Mouse (Mus musculus): ENCODE measurements around the gene Clasrp.

Clasrp gene

DNA sequence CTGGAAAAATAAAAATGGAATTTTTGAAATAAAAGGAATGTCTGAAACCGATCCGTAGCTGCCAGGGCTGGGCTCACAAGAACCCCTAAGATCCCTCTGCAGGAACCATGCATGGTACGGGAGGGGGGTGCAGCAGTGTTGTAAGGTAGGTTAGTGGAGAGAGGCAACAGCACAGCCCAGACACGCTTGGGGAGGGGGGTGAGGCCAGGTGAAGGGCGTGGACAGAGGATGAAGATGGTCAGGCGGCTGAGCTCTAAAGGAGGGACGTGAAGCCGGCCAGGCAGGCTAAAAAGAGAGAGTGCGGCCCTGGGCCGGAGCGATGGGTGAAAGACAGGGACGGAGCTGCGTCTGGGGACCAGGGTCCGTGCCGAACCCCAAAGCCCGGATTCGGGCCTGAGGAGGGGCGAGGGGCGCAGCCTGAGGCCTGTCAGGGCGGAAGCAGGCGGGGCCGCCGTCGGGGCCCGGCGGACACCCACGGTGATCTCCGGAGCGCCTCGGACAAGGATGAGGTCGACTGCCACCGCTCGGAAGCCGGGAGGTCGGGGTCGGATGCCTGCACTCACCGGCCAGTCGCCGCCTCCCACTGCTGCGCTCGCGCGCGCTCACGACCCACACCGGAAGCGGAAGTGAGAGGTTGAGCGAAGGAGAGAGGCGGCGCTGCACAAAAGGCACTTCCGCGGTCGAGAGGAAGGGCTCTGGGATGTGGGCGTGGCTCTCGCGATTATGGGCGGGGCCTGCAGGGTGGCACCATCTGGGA, at the start of gene Clasrp:
TSS of gene Clasrp (minus strand) at position 638 of the 757 bp plus-strand sequence.
- peak; percentile 98 for DNase-seq

GRCm38 (mm10) chr7:19652614-19653013, 48.3 kb upstream of the Clasrp start:
- no peak for DNase-seq

- peak; percentile 35 to 70 for DNase-seq
Measured at GRCm38 (mm10) chr7:19651063-19651786, 46.9 kb upstream of the Clasrp start.

DNA sequence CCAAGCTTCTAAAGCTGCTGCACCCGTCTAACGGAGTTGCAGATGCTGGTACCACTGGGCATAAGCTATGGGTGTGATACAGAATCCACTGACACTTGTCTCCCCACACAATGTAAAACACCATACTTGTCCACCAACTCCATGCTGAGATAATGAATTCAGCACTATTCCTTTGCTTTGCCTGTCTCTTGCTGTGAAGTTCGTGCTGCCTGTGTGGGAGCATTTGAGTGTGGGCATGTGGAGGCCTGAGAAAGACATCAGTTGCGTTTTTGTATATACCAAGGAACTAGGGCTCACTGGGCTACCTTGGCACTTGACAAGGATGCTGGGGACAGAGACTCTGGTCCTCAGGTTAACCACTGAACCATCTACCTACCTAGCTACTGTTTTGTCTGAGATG, 36.9 kb upstream of the Clasrp start:
- no peak for DNase-seq

GRCm38 (mm10) chr7:19635074-19635827, 31.0 kb upstream of the Clasrp start:
- DNase-seq, result no peak

DNA sequence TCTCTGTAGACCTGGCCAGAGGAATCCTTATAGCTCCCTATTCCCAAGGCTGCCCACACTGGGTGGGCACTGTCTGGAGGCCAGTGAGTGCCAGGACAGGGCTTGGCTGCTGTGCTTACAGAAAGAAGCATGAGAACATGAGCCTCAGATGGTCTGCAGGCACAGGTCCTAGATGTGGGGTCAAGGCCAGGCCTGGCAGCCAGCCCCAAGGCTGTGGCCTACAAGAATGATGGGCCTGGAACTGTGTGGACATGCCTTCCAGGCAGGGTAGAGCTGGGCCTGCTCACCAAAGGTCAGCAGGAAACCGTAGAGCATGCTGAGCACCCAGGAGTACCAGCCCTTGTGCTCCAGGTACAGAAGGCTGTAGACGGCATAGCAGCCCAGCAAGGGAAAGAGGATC, 30.3 kb upstream of the Clasrp start:
- no peak for DNase-seq

GRCm38 (mm10) chr7:19633855-19634254, 29.6 kb upstream of the Clasrp start:
- DNase-seq, result no peak

- DNase-seq, result no peak
Measured at GRCm38 (mm10) chr7:19633197-19633596, 28.9 kb upstream of the Clasrp start.

DNA sequence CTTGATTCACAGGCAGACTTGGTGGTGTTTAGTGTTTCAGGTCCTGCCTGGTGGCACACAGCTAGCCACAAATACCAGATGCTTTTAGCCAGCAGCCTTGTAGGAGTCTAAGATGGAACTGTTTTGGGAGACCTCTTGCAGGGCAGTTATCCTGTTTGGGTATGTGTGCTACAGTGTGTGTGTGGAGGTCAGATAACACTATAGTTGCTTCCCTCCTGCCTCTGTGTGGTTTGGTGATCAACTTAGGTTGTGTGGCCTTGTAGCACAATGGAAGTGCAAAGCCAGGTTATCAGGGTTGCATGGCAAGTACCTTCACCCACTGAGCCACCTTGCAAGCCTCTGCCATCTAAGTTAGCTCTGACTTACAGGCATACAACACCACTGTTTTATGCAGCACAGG, 28.4 kb upstream of the Clasrp start:
- DNase-seq, result no peak

DNA sequence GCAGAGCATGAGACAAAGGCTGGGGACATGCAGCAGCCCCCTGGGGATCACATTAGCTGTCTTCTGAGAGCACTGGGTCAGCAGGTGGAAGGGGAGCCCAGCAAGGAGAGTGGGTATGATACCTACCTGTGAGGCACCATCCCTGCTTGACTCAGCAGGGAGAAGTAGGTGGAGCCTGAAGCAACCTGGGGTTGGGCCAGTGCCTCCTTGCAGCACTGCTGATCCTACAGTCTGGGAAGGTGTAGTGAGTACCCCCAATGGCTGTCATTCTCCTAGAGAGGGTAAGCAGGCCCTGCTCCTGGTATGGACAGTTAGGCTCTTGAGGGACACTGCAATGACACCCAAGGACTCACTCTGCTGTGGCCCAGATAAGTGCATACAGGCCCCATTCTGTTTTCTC, 28.0 kb upstream of the Clasrp start:
- no peak for DNase-seq

DNA sequence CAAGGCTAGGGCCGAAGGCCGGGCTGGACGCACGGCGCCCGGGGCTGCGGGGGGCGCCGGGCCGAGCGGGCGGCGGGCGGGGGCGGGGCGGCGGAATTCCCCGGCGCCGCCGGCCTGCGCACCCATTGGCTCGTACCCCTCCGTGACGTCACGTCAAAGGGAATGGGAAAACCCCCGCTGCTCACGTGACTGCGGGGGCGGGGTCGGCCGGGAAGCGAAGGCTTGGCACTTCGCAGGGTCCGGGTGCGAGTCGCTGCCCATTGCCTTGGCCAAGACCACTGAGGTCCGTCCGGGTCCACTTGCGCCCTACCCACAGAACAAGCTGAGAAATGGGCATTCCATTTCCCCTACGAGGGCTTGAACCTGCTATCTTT, 25.1 kb upstream of the Clasrp start, which contains the start of gene Relb:
TSS of gene Relb (minus strand) at position 78 of the 374 bp plus-strand sequence.
- peak; percentile 95 to 96 for DNase-seq

DNA sequence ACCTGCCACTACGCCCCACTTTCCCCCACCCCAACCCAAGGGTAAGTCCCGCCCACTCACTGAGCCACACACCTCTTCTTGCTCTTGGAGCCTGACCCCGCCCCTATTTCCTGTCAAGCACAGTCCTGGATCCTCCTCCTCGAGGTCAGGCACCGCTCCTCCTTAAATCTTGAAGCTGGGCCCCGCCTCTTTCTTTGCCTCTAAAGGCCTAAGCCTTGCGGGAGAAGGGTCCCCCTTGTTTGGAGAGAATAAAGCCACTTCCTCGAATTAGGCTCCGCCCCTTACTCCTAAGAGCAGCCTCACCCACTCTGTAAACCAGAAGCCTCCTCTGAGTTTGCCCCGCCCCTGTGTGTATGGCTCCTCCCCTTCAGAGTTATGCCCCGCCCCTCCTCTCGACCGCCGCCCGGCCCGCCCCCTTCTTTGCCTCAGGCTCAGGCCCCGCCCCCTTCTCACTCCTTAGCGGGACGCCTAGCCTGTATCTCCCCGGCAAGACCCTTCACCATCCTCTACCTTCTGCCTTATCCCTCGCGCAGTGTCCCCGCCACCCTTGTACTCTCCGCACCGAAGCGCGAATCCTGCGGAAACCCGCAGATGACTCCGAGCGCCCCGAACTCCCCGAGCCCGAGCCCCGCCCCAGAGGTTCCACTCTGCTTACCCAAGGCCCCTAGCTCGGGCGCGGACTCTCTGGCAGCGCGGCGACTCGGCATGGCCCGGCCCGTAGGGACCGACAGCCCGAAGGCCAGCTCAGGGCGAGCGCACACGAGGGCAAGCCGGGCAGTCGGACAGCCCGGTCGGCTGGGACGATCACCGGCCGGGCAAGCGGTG, 24.5 kb upstream of the Clasrp start:
- peak; percentile 98 to 99 for DNase-seq

GRCm38 (mm10) chr7:19628192-19628535, 23.9 kb upstream of the Clasrp start:
- DNase-seq, result no peak

GRCm38 (mm10) chr7:19627721-19628120, 23.4 kb upstream of the Clasrp start:
- no peak for DNase-seq

GRCm38 (mm10) chr7:19623433-19623832, 19.1 kb upstream of the Clasrp start:
- no peak for DNase-seq

- DNase-seq, result no peak
Measured at GRCm38 (mm10) chr7:19622241-19622640, 18.0 kb upstream of the Clasrp start.

- no peak for DNase-seq
Measured at GRCm38 (mm10) chr7:19620811-19621210, 16.5 kb upstream of the Clasrp start.

DNA sequence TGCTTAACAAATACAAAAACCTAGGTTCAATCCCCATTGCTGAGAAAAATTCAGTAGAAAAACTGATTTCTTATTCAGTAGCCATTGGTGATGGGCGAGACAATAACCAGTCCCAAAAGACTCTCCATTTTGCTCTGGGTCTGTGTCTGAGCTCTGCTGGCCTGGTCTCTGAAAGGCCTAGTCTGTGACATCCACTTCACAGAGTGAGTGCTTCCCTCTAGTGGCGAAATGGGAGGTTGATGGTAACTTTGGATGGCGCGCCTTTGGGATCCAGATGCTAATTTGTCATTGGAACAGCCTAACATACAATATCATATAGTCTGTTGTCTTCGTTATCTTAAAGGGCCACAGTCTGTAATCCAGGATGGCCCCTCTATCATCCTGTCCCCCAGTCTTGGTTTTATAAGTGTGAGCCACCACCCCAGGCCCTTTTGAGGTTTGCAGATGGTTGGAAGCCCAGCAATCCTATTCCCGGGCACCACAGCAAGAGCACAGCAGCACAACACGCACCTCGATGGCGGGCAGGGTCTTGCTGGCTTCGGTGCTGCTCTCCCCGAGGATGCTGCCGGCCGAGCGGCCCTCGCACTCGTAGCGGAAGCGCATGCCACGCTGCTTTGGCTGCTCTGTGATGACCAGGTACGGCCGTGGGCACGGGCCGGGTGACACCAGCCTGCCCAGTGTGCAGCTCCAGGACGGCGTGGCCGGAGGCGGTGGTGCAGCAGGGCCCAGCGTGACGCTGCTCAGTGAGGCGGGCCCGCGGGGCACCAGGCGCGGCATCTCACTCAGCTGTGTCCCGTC, 14.9 kb upstream of the Clasrp start:
- DNase-seq, result peak; percentile 77 to 88

DNA sequence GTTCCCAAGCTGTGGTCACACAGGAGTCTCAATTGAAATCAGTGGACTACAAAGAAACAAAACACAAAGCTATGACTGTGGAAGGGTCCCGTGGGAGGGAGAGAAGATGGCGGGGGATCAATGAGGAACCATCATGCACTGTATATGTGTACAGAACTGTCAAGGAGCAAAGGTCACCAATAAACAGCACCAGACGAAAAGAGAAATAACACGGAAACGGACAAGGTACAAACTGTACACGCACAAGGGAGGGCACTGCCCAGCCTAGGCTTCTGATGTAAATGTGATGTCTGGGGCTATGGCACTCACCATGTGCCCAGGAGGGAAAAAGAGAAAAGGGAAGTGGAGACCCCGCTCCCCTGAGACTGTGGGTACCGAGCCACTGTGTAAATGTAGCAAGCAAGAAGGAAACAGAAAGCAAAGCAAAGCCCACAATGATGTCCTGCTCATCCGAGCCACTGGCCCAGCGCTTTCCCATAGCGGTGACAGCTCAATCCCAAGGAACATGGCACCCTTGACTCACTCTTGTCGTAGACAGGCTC, 10.8 kb upstream of the Clasrp start:
- DNase-seq, result no peak

- no peak for DNase-seq
Measured at GRCm38 (mm10) chr7:19610969-19611368, 6.7 kb upstream of the Clasrp start.

DNA sequence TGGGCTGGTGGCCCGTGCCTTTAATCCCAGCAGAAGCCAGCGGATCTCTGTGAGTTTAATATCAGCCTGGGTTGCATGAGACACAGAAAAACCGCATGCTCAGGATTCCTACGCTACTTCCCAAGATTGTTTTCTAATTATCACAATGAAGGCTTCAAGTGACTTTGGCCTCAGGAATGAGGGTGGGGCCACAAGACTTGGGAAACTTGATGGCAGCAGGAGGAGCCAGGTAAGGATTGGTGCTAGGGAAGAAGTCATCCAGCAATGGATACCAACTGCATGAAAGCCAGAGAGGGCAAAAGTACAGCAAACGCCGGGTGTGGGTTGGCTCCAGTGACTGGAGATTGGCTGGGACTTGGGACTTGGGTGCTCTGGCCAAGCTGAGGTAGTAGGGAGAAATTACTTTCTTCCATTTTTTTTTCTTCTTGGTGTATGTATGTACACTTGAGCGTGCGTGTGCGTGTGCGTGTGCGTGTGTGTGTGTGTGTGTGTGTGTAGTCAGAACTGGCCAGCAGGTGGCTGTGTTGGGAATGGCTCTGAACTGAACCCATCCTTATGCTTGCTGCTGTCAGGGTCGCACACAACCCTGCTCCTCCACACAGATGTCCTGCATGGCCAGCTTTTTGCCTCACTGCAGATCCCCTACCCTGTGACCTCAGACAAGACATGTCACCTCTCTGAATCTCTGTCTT, 5.5 kb upstream of the Clasrp start:
- peak; percentile 9 to 55 for DNase-seq

Measured in kidney, postnatal 25 days (tissue).